Mouse (Mus musculus) embryonic facial prominence, embryonic 10.5 days (tissue): ENCODE measurements around the gene Cpsf4. TPM values are rescaled to one million over a fixed set of nuclear protein-coding genes. Genes with fewer than 3 reads are reported as not detected.
"Not testable (repeated sequence)": the region's sequence is repeated elsewhere in the genome, so short reads cannot be mapped to it uniquely, and the experiment has no call there.

Source experiments
- DNase-seq: peaks from one replicate; pipeline ENCODE4 v3.0.0-alpha.2; 2017; ENCODE audit warnings: low spot score
- H3K27ac ChIP-seq: fragments of 300-500 bp; sonication (generic); replicated peaks from 2 replicates; pipeline ENCODE4 v1.5.1; 2016; ENCODE audit warnings: mild to moderate bottlenecking
- H3K27me3 ChIP-seq: fragments of 300-500 bp; sonication (generic); replicated peaks from 2 replicates; pipeline ENCODE4 v1.6.1; 2016; ENCODE audit warnings: low read depth, mild to moderate bottlenecking; ENCODE audit not compliant: poor library complexity, severe bottlenecking
- H3K36me3 ChIP-seq: fragments of 300-500 bp; sonication (generic); replicated peaks from 2 replicates; pipeline ENCODE4 v1.6.1; 2016; ENCODE audit warnings: mild to moderate bottlenecking, moderate library complexity
- H3K4me1 ChIP-seq: fragments of 300-500 bp; sonication (generic); 2 replicates; pipeline ENCODE4 v1.6.1; 2016
- H3K4me3 ChIP-seq: fragments of 300-500 bp; sonication (generic); 2 replicates; pipeline ENCODE4 v1.5.1; 2016; ENCODE audit warnings: mild to moderate bottlenecking, moderate library complexity
- H3K9me3 ChIP-seq: fragments of 300-500 bp; sonication (generic); 2 replicates; pipeline ENCODE4 v1.6.1; 2016; ENCODE audit warnings: mild to moderate bottlenecking
- WGBS: fragments of 180-500 bp; shearing (Covaris S2); methylation state at CpG from one replicate; pipeline ENCODE4 v1.1.7; 2016; 5-methylcytosine and 5-hydroxymethylcytosine counted together
- polyA plus RNA-seq: library from polyadenylated mRNA; unstranded; fragments of >200 nt; fragmentation: Nextera tagmentation; extraction: Ambion mirVana; gene quantifications from 2 replicates; pipeline ENCODE4 v1.2.1, GENCODE M21; 2016

The Cpsf4 gene
- polyA plus RNA-seq, 1 experiment from 2014 or later: 87.0 TPM

- peak overlapping the region; percentile 97 for H3K27ac ChIP-seq
- peak; percentile 94 for DNase-seq
- H3K4me1 ChIP-seq: peaks cover 20% of the 10 kb centered on the region
- no peaks in the 10 kb centered on the region for H3K9me3 ChIP-seq
- WGBS: 1% methylated on average over 41 of the region's 41 CpGs
- H3K36me3 ChIP-seq: peaks cover 62% of the 10 kb centered on the region
- H3K4me3 ChIP-seq: peak overlapping the region; percentile 96
- no peaks in the 10 kb centered on the region for H3K27me3 ChIP-seq
These were observed 24.1 kb downstream of the Cpsf4 start for GRCm38 (mm10) chr5:145190875-145191798.

- no peaks in the 10 kb centered on the region for H3K9me3 ChIP-seq
- H3K36me3 ChIP-seq: peaks cover 60% of the 10 kb centered on the region
- WGBS: 90% methylated on average over 2 of the region's 2 CpGs
- peak within 1 kb of the TSS; percentile 96 for H3K4me3 ChIP-seq
- no peaks in the 10 kb centered on the region for H3K27me3 ChIP-seq
- peaks cover 20% of the 10 kb centered on the region for H3K4me1 ChIP-seq
- H3K27ac ChIP-seq: peak within 1 kb of the TSS; percentile 97
- no peak for DNase-seq
These were observed 24.9 kb downstream of the Cpsf4 start, which contains the start of gene Atp5j2 for GRCm38 (mm10) chr5:145191962-145192361. Gene Atp5j2 (minus strand): TSS chr5:145192062.

- no peak for DNase-seq
- Histone ChIP-seq H3K27me3 (no peaks in the 10 kb centered on the region), H3K36me3 (peaks cover 20% of the 10 kb centered on the region), H3K27ac (no peak overlapping the region), H3K4me1 (peaks cover 20% of the 10 kb centered on the region), H3K4me3 (peak overlapping the region; percentile 88), H3K9me3 (no peaks in the 10 kb centered on the region)
- 76% methylated on average over 7 of the region's 7 CpGs for WGBS
These were observed 33.4 kb downstream of the Cpsf4 start for GRCm38 (mm10) chr5:145200387-145200786.

GRCm38 (mm10) chr5:145201321-145201991, 34.4 kb downstream of the Cpsf4 start, which contains the start of gene Zkscan14:
Gene Zkscan14 (minus strand): TSS chr5:145201868.
- peak within 1 kb of the TSS; percentile 88 for H3K4me3 ChIP-seq
- H3K9me3 ChIP-seq: no peaks in the 10 kb centered on the region
- WGBS: 2% methylated on average over 37 of the region's 37 CpGs
- DNase-seq: peak; percentile 82
- H3K4me1 ChIP-seq: peaks cover 28% of the 10 kb centered on the region
- H3K27me3 ChIP-seq: no peaks in the 10 kb centered on the region
- H3K36me3 ChIP-seq: peaks cover 10% of the 10 kb centered on the region; the same call in 1 of the 2 replicates
- H3K27ac ChIP-seq: peak within 1 kb of the TSS; percentile 78

- Histone ChIP-seq H3K36me3 (peaks cover 14% of the 10 kb centered on the region), H3K4me3 (no peak overlapping the region), H3K4me1 (peaks cover 28% of the 10 kb centered on the region), H3K27me3 (no peaks in the 10 kb centered on the region), H3K27ac (no peak overlapping the region), H3K9me3 (no peaks in the 10 kb centered on the region)
- 50% methylated on average over 3 of the region's 3 CpGs for WGBS
- no peak for DNase-seq
These were observed 35.4 kb downstream of the Cpsf4 start for GRCm38 (mm10) chr5:145202446-145202845.

GRCm38 (mm10) chr5:145203936-145204691, 37.1 kb downstream of the Cpsf4 start, which contains the start of gene Zkscan5:
Gene Zkscan5 (plus strand): TSS chr5:145204562.
- peak within 1 kb of the TSS; percentile 73 for H3K4me3 ChIP-seq
- H3K9me3 ChIP-seq: no peaks in the 10 kb centered on the region
- peak within 1 kb of the TSS; percentile 83 for H3K27ac ChIP-seq
- H3K27me3 ChIP-seq: no peaks in the 10 kb centered on the region
- under 1% methylated on average over 22 of the region's 22 CpGs for WGBS
- DNase-seq: peak; percentile 97
- H3K36me3 ChIP-seq: peaks cover 20% of the 10 kb centered on the region
- H3K4me1 ChIP-seq: peaks cover 28% of the 10 kb centered on the region

GRCm38 (mm10) chr5:145205041-145205440, 38.0 kb downstream of the Cpsf4 start:
- Histone ChIP-seq H3K9me3 (no peaks in the 10 kb centered on the region), H3K36me3 (peaks cover 30% of the 10 kb centered on the region), H3K4me3 (peak overlapping the region; percentile 73), H3K4me1 (peaks cover 28% of the 10 kb centered on the region), H3K27ac (no peak overlapping the region), H3K27me3 (no peaks in the 10 kb centered on the region)
- 28% methylated on average over 9 of the region's 9 CpGs for WGBS
- DNase-seq: no peak

- H3K27ac ChIP-seq: no peak overlapping the region
- 94% methylated on average over 6 of the region's 6 CpGs for WGBS
- no peaks in the 10 kb centered on the region for H3K27me3 ChIP-seq
- peaks cover 53% of the 10 kb centered on the region for H3K36me3 ChIP-seq
- peaks cover 16% of the 10 kb centered on the region for H3K4me1 ChIP-seq
- no peak for DNase-seq
- H3K9me3 ChIP-seq: 0 out of 2 replicates have a peak, but pooled peaks cover 3% of the 10 kb centered on the region
- H3K4me3 ChIP-seq: no peak overlapping the region
These were observed 40.4 kb downstream of the Cpsf4 start for GRCm38 (mm10) chr5:145207385-145207784.

- Histone ChIP-seq H3K36me3 (peaks cover 59% of the 10 kb centered on the region), H3K9me3 (0 out of 2 replicates have a peak, but pooled peaks cover 3% of the 10 kb centered on the region), H3K4me1 (peaks cover 16% of the 10 kb centered on the region), H3K27me3 (no peaks in the 10 kb centered on the region), H3K27ac (no peak overlapping the region), H3K4me3 (no peak overlapping the region)
- no peak for DNase-seq
- WGBS: 86% methylated on average over 6 of the region's 6 CpGs
These were observed 40.9 kb downstream of the Cpsf4 start for GRCm38 (mm10) chr5:145207954-145208353.

GRCm38 (mm10) chr5:145208391-145208790, 41.4 kb downstream of the Cpsf4 start:
- Histone ChIP-seq H3K4me1 (peaks cover 13% of the 10 kb centered on the region), H3K36me3 (peaks cover 63% of the 10 kb centered on the region)
- not testable (repeated sequence) for H3K27ac ChIP-seq, H3K9me3 ChIP-seq, DNase-seq, H3K4me3 ChIP-seq, H3K27me3 ChIP-seq
- 46% methylated on average over 11 of the region's 11 CpGs for WGBS

GRCm38 (mm10) chr5:145211340-145211739, 44.3 kb downstream of the Cpsf4 start:
- H3K4me3 ChIP-seq: no peak overlapping the region
- H3K9me3 ChIP-seq: 0 out of 2 replicates have a peak, but pooled peaks cover 3% of the 10 kb centered on the region
- no peaks in the 10 kb centered on the region for H3K4me1 ChIP-seq
- DNase-seq: no peak
- H3K36me3 ChIP-seq: peaks cover 85% of the 10 kb centered on the region
- no peak overlapping the region for H3K27ac ChIP-seq
- WGBS: 98% methylated on average over 4 of the region's 4 CpGs
- no peaks in the 10 kb centered on the region for H3K27me3 ChIP-seq

GRCm38 (mm10) chr5:145212216-145212615, 45.2 kb downstream of the Cpsf4 start:
- H3K9me3 ChIP-seq: 0 out of 2 replicates have a peak, but pooled peaks cover 3% of the 10 kb centered on the region
- no peak for DNase-seq
- H3K4me3 ChIP-seq: no peak overlapping the region
- no peak overlapping the region for H3K27ac ChIP-seq
- H3K4me1 ChIP-seq: no peaks in the 10 kb centered on the region
- no peaks in the 10 kb centered on the region for H3K27me3 ChIP-seq
- peaks cover 76% of the 10 kb centered on the region for H3K36me3 ChIP-seq
- WGBS: 93% methylated on average over 4 of the region's 4 CpGs
